In the genomic region with DNA sequence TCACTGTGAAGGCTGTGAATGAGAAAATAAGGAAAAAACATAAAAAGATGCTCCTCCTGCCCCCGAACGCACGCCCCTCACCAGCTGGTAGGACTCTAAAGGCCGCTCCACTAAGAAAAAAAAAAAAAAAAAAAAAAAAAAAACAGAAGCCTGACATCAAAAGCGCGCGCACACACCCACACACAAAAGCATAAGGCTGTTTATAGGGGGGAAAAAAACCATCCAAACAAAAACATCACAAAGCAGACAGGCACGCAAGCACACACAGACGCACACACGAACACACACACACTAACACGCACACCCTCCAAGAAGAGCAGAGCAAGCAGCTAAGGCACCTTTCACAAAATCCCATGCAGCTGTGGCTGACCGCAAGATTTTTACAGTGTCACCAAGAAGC, we compare ENCODE assay signal across 8 mouse cellular contexts. TPM values are rescaled to one million over a fixed set of nuclear protein-coding genes. Genes with fewer than 3 reads are reported as not detected.
DNase-seq lines count a peak whose midpoint lies in the region; ATAC-seq and TF ChIP-seq lines count a peak whose summit lies in the region.

No protein-coding gene starts in this region.

- peak; percentile 4 for DNase-seq in cerebellum, adult 11-12 months
- DNase-seq in cerebellum, postnatal 36 days: no peak
- DNase-seq in liver, embryonic 11.5 days (ENCODE audit: low spot score): no peak
- no peak for DNase-seq in liver, postnatal 0 days
- DNase-seq in intestine, embryonic 14.5 days (ENCODE audit: low spot score): no peak
- DNase-seq in thymus, postnatal 10 days (ENCODE audit: low spot score in 2 of 2): no peak
- no peak for DNase-seq in Muller cell, postnatal 12 days (ENCODE audit: inconsistent ontology term)

- 23% methylated on average over 10 of the region's 12 CpGs for WGBS in liver, embryonic 11.5 days
- 19% methylated on average over 11 of the region's 12 CpGs for WGBS in liver, postnatal 0 days (ENCODE audit: insufficient replicate concordance)
- 13% methylated on average over 11 of the region's 12 CpGs for WGBS in intestine, embryonic 14.5 days
- 9% methylated on average over 12 of the region's 12 CpGs for WGBS in olfactory bulb, adult 2 months

- no peaks in the 10 kb centered on the region for H3K9me3 ChIP-seq in liver, embryonic 11.5 days (ENCODE audit: control insufficient read depth, low read length)
- no peaks in the 10 kb centered on the region for H3K9me3 ChIP-seq in liver, postnatal 0 days (ENCODE audit: low read length)
- no peaks in the 10 kb centered on the region for H3K9me3 ChIP-seq in intestine, embryonic 14.5 days (ENCODE audit: control insufficient read depth, low read length)

- no peak for TF ChIP-seq EP300 in liver, postnatal 0 days (IDR thresholded peaks at IDR 0.05; ENCODE audit: low read depth)

- H3K9ac ChIP-seq in liver, embryonic 11.5 days (ENCODE audit: low read depth, low read length): no peak overlapping the region
- H3K9ac ChIP-seq in liver, postnatal 0 days (replicated peaks): no peak overlapping the region
- no peak overlapping the region for H3K9ac ChIP-seq in intestine, embryonic 14.5 days (ENCODE audit: low read length)

- no peak overlapping the region for H3K4me3 ChIP-seq in liver, embryonic 11.5 days (ENCODE audit: low read depth, low read length)
- no peak overlapping the region for H3K4me3 ChIP-seq in liver, postnatal 0 days (ENCODE audit: low read depth, low read length)
- H3K4me3 ChIP-seq in intestine, embryonic 14.5 days (ENCODE audit: low read depth, low read length): peak overlapping the region; percentile 15; the same call in 1 of the 2 replicates
- peak overlapping the region; percentile 58 for H3K4me3 ChIP-seq in olfactory bulb, adult 2 months (ENCODE audit: insufficient read depth, low read depth, low read length)

- no peaks in the 10 kb centered on the region for H3K4me1 ChIP-seq in liver, embryonic 11.5 days (replicated peaks; ENCODE audit: control insufficient read depth, insufficient read depth, low read length)
- no peaks in the 10 kb centered on the region for H3K4me1 ChIP-seq in liver, postnatal 0 days (ENCODE audit: insufficient read depth)
- no peaks in the 10 kb centered on the region for H3K4me1 ChIP-seq in intestine, embryonic 14.5 days (replicated peaks; ENCODE audit: control insufficient read depth, insufficient read depth, low read length)
- no peaks in the 10 kb centered on the region for H3K4me1 ChIP-seq in olfactory bulb, adult 2 months (ENCODE audit: control insufficient read depth, insufficient read depth, low read length)

- no peaks in the 10 kb centered on the region for H3K36me3 ChIP-seq in liver, embryonic 11.5 days (ENCODE audit: control insufficient read depth, insufficient read depth, low read length)
- H3K36me3 ChIP-seq in liver, postnatal 0 days (replicated peaks; ENCODE audit: insufficient read depth, low read length): no peaks in the 10 kb centered on the region
- no peaks in the 10 kb centered on the region for H3K36me3 ChIP-seq in intestine, embryonic 14.5 days (ENCODE audit: control insufficient read depth, insufficient read depth, low read length)

- no peaks in the 10 kb centered on the region for H3K27me3 ChIP-seq in liver, embryonic 11.5 days (replicated peaks; ENCODE audit: control insufficient read depth, insufficient read depth, low read length)
- H3K27me3 ChIP-seq in liver, postnatal 0 days (ENCODE audit: insufficient read depth, low read length): 0 out of 2 replicates have a peak, but pooled peaks cover 3% of the 10 kb centered on the region
- no peaks in the 10 kb centered on the region for H3K27me3 ChIP-seq in intestine, embryonic 14.5 days (replicated peaks; ENCODE audit: control insufficient read depth, insufficient read depth, low read length)

- no peak for ATAC-seq in liver, embryonic 11.5 days (replicated peaks; ENCODE audit: low FRiP score)
- ATAC-seq in liver, postnatal 0 days: no peak
- no peak for ATAC-seq in intestine, embryonic 14.5 days (replicated peaks; ENCODE audit: low FRiP score, low TSS enrichment, low read depth)

- H3K27ac ChIP-seq in liver, embryonic 11.5 days (ENCODE audit: low read depth, low read length): no peak overlapping the region
- H3K27ac ChIP-seq in liver, postnatal 0 days (ENCODE audit: low read depth): no peak overlapping the region
- no peak overlapping the region for H3K27ac ChIP-seq in intestine, embryonic 14.5 days (ENCODE audit: low read depth)
- no peak overlapping the region for H3K27ac ChIP-seq in olfactory bulb, adult 2 months (ENCODE audit: insufficient read depth, low read depth, low read length)

- no peak for TF ChIP-seq POLR2A in olfactory bulb, adult 2 months (IDR thresholded peaks at IDR 0.05; ENCODE audit: insufficient read depth, low read depth, low read length)

- peak overlapping the region; percentile 10; the same call in 1 of the 2 replicates for H3K4me2 ChIP-seq in liver, embryonic 11.5 days
- no peak overlapping the region for H3K4me2 ChIP-seq in liver, postnatal 0 days (ENCODE audit: low read depth, low read length)
- peak overlapping the region; percentile 35; the same call in 1 of the 2 replicates for H3K4me2 ChIP-seq in intestine, embryonic 14.5 days (ENCODE audit: low read length)

- TF ChIP-seq CTCF in liver, postnatal 0 days (IDR thresholded peaks at IDR 0.05; ENCODE audit: low read depth): no peak
- TF ChIP-seq CTCF in olfactory bulb, adult 2 months (IDR thresholded peaks at IDR 0.05; ENCODE audit: insufficient read depth, low read depth, low read length): no peak

RNA-seq across cellular contexts. Expression of a gene that starts 1.1 kb away (rescaled TPM):
- polyA plus RNA-seq in liver, embryonic 11.5 days (2014; fragmentation: Nextera tagmentation; extraction: Ambion mirVana): 2.2 and 3.1 TPM in 2 replicates
- polyA plus RNA-seq in liver, postnatal 0 days (2015; fragmentation: Nextera tagmentation; extraction: Ambion mirVana): 0.06 TPM in 1 of 2 replicates, not detected in the other
- 6.0 and 6.9 TPM in 2 replicates for polyA plus RNA-seq in intestine, embryonic 14.5 days (2014; fragmentation: Nextera tagmentation; extraction: Ambion mirVana)
- polyA plus RNA-seq in olfactory bulb, adult 2 months (2012; ENCODE audit: insufficient read depth, insufficient read length, low replicate concordance, missing spikeins): not detected in 2 replicates

Comparison
In these comparisons a context has a peak if more than half of its experiments do, and no peak if none do; other contexts are left out.
1. H3K4me3 ChIP-seq: peak in intestine, embryonic 14.5 days (single experiment) and olfactory bulb, adult 2 months (single experiment); none in liver, embryonic 11.5 days (single experiment) and liver, postnatal 0 days (single experiment).